Mouse (Mus musculus) right cerebral cortex, postnatal 4 days (tissue): ENCODE results near the gene Teddm1b.

Experiments used
- DNase-seq: peaks from one replicate; pipeline ENCODE4 v3.0.0-alpha.2; 2022

The Teddm1b gene

GRCm38 (mm10) chr1:153904236-153904635 is 30.1 kb downstream of the Teddm1b start:
- no peak for DNase-seq

- no peak for DNase-seq
Measured at GRCm38 (mm10) chr1:153905884-153906283, 31.7 kb downstream of the Teddm1b start.

DNA sequence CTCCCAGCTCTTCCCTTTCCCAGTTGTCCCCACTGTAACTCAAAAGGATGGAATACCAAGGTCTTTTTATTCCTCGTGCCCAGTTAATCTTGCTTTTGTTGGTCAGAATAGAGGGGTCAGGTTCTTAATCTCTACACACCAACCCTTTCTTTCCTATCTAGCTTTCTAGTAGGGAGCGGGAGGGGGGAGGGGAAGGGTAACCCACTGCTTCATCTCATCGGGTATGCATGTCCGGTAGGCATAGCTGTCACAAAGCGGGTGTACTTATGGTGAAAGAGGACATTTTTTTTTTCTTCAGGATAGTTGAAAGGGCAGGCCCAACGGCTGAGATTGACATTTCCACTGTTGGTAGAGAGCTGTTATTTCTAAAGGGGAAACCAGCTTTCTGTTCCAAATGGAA is 34.1 kb downstream of the Teddm1b start:
- DNase-seq: no peak

DNA sequence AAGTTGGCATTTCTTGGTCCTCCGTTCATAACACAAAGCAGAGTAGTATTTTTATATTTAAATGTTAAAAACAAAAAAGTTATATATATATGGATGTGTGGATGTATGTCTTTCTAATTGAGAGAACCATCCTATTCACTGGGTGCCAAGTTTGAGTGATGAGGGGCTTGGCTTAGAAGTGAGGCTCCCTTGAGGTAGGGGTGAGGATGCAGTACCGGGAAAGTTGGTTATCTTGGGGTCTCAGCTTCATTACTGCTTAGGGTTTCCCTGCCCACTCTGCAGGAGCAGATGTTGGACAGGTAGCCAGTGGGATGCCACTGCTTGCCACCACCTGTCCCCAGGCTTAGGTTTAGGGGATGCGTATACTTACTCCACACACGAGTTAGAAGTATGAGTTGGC is 34.6 kb downstream of the Teddm1b start:
- no peak for DNase-seq

GRCm38 (mm10) chr1:153909213-153909962 is 35.2 kb downstream of the Teddm1b start:
- no peak for DNase-seq

GRCm38 (mm10) chr1:153909963-153910291 is 35.8 kb downstream of the Teddm1b start:
- no peak for DNase-seq

DNA sequence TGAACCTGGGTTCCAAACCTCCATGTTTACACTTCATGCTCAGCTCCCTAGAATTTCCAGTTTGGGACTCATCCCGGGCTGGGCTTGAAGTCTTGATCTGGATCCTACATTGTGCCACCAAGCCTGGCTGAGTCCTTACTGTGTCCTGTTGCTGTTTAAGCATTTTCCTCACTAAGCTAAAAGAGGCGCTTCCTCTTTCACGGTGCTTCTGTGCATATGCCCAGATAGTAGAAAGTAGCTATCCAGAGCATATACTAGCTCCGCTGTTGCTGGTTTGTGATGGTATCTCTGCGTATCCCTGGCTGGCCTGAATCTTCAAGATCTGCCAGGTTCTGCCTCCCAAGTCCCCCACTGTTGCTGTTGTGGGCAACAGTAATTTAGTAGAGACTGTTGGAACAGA is 36.3 kb downstream of the Teddm1b start:
- no peak for DNase-seq

- no peak for DNase-seq
Measured at GRCm38 (mm10) chr1:153911276-153911795, 37.2 kb downstream of the Teddm1b start.

DNA sequence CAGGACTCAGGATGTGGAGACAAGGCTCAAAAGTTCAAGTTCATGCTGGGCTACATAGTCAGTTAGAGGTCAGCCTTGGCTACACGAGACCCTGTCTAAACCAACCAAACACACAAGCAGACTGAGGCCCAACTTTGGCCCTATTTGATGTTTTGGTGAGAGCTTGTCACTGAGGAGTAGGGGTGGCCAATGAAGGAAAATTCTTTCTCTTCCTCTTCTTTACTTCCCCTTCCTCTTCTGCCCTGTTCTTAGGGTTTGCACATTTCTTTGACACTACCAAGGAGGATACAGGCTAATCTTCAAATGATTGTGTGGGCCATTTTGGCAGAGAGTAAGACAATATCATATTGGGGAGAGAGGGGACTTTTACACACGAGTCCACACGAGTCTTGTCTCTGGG is 39.7 kb downstream of the Teddm1b start:
- no peak for DNase-seq

DNA sequence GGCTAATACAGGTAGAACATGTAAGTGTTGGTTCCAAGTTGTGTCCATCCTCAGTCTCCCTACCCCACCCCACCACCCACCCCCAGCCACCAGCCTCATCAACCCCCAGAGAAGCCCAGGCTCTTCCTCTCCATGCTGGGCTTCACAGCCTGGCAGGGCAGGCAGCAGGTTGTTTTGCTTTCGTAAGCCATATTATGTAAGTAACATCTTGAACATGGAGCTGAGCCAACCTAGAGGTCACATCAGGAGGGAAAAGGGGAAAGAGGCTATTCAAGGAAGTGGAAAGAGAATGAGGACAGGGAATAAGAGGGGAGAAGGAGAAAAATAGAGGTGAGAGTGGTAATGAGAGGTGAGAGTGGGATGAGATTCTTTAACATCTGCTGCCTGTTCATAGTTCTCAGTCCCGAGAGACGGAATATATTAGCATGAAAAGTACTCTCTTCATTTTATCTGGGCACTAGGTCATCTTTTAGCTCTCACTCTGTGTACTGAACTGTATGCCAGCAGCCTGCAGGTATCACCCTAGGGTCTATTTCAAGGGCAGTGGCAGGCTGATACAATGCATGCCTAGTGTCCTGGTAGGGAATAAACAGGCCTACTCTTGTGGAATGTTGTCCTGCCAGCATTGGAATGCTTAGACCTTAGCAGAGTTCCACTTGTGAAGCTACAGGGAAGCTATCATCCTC is 44.5 kb downstream of the Teddm1b start:
- no peak for DNase-seq

DNA sequence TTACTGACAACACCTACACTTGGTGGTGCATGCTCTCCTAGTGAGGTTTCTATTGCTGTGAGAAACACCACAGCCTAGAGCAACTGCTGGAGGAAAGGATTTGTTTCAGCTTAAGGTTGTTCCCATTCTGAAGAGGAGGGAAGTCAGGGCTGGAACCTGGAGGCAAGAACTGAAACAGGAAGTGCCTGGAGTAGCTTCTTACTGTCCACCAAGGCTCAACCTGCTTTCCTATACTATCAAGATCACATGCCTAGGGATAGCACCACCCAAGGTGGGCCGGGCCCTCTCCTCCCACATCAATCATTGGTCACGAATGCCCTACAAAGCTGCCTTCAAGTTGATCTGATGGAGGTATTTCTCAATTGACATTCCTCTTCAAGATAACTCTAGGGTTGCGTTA is 47.5 kb downstream of the Teddm1b start:
- no peak for DNase-seq

GRCm38 (mm10) chr1:153922571-153923021 is 48.5 kb downstream of the Teddm1b start:
- DNase-seq: no peak

DNA sequence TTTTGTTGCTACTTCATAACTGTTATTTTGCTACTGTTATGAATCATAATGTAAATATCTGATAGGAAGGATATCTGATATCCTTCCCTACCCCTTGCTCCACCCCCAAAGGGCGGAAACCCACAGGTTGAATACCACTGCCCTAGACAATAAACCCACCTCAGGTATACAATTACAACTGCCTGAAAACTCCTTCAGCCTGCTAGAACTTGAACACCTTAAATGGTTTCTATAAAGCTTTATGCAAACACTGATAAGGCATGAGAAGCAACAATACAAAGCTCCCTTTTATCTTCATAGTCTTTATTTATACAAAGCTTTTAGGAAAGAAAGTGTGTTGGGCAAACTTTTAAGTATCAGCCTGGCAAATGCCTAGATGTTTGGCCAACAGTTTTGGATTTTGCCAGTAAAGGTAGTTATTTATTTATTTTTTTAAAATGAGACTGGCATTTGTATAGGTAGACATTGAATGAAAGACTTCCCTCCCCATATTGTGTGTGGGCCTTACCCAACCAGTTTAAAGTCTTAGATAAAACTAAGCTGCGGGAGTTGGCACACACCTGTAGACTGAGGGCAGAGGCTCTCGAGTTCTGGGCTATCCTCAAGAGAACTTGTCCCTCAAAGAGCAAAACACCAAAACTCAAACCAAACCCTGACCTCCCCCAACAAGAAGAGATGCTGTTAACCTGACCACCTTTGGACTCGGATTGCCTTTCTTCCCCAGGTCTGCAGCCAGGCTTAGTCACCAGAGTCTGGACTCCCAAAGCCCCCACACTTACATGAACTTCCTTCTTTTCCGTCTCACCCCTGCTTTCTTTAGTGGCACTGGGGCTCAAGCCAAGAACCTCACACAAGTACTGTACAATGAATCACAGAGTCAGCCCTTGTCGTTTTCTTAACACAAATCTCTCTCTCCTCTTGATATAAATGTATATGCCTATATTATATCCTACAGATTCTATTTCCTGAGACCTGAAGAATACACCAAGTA is 50.5 kb downstream of the Teddm1b start:
- DNase-seq: no peak
